Mouse (Mus musculus) CD4-positive, CD25-positive, alpha-beta regulatory T cell, adult 2 months (primary cell): Measurements from ENCODE around the gene Slc19a1.
A peak's percentile ranks its signal among the peaks of the same experiment; 100 is the strongest.

Source experiments
- DNase-seq: peaks from one replicate; pipeline ENCODE4 v3.0.0-alpha.2; 2012; ENCODE audit warnings: low read depth, low spot score

Slc19a1 gene

GRCm38 (mm10) chr10:77031768-77032375 is at the start of gene Slc19a1:
TSS of gene Slc19a1 (plus strand) at chr10:77032241.
- DNase-seq = peak; percentile 11

GRCm38 (mm10) chr10:76988586-76988985 is 43.5 kb upstream of the Slc19a1 start:
- DNase-seq = no peak

GRCm38 (mm10) chr10:76992456-76992855 is 39.6 kb upstream of the Slc19a1 start:
- DNase-seq = peak; percentile 3

- no peak for DNase-seq
These were observed 34.1 kb upstream of the Slc19a1 start for GRCm38 (mm10) chr10:76997759-76998513.

- no peak for DNase-seq
These were observed 27.1 kb upstream of the Slc19a1 start for GRCm38 (mm10) chr10:77004936-77005335.

GRCm38 (mm10) chr10:77007433-77008108 is 24.5 kb upstream of the Slc19a1 start:
- DNase-seq = no peak

GRCm38 (mm10) chr10:77008109-77008561 is 23.9 kb upstream of the Slc19a1 start:
- DNase-seq = no peak

- DNase-seq = no peak
These were observed 23.3 kb upstream of the Slc19a1 start for GRCm38 (mm10) chr10:77008698-77009097.

GRCm38 (mm10) chr10:77011681-77012080 is 20.4 kb upstream of the Slc19a1 start:
- DNase-seq = no peak

GRCm38 (mm10) chr10:77016080-77016479 is 16.0 kb upstream of the Slc19a1 start:
- DNase-seq = no peak

GRCm38 (mm10) chr10:77016499-77016898 is 15.5 kb upstream of the Slc19a1 start:
- DNase-seq = no peak

- no peak for DNase-seq
These were observed 15.0 kb upstream of the Slc19a1 start for GRCm38 (mm10) chr10:77017061-77017460.

GRCm38 (mm10) chr10:77017662-77018061 is 14.4 kb upstream of the Slc19a1 start:
- DNase-seq = no peak

GRCm38 (mm10) chr10:77021399-77022052 is 10.5 kb upstream of the Slc19a1 start:
- DNase-seq = peak; percentile 84

- DNase-seq = no peak
These were observed 9.5 kb upstream of the Slc19a1 start for GRCm38 (mm10) chr10:77022301-77023130.

GRCm38 (mm10) chr10:77024231-77024630 is 7.8 kb upstream of the Slc19a1 start:
- no peak for DNase-seq

GRCm38 (mm10) chr10:77026944-77027343 is 5.1 kb upstream of the Slc19a1 start:
- no peak for DNase-seq

- DNase-seq = no peak
These were observed 3.2 kb upstream of the Slc19a1 start for GRCm38 (mm10) chr10:77028782-77029296.

- DNase-seq = no peak
These were observed 2.3 kb upstream of the Slc19a1 start for GRCm38 (mm10) chr10:77029761-77030160.

GRCm38 (mm10) chr10:77030666-77031065 is 1.4 kb upstream of the Slc19a1 start:
- no peak for DNase-seq
